Mouse (Mus musculus): ENCODE results near the gene Tns4. TPM values are rescaled to one million over a fixed set of nuclear protein-coding genes. Genes with fewer than 3 reads are reported as not detected.
A peak's percentile ranks its signal among the peaks of the same experiment; 100 is the strongest.

The Tns4 gene
- total RNA-seq, 2 experiments from 2014 or later: not detected

DNA sequence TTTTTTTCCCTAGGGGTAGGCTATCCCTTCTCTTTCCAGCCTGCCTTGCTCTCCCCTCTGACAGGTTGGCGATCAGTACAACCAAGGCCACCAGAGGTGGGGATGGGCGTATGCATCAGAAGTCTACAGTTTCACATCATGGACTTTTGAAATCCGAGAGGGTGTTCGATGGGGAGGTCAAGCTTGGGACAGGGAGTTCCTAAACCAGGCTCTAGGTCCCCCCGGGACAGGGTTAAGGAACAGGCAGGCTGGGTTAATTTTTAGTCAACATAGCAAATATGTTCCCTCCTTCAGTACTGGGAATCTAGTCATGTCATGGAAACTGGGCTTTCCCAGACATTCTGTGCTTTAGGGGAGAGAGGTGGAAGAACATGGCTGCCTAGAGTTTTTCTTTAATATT, 44.8 kb downstream of the Tns4 start:
- DNase-seq: no peak

GRCm38 (mm10) chr11:99043632-99044031, 45.5 kb downstream of the Tns4 start:
- DNase-seq: no peak

GRCm38 (mm10) chr11:99042834-99043431, 46.2 kb downstream of the Tns4 start:
- no peak for DNase-seq

- DNase-seq: no peak
Observed at GRCm38 (mm10) chr11:99041841-99042780, 47.0 kb downstream of the Tns4 start.

DNA sequence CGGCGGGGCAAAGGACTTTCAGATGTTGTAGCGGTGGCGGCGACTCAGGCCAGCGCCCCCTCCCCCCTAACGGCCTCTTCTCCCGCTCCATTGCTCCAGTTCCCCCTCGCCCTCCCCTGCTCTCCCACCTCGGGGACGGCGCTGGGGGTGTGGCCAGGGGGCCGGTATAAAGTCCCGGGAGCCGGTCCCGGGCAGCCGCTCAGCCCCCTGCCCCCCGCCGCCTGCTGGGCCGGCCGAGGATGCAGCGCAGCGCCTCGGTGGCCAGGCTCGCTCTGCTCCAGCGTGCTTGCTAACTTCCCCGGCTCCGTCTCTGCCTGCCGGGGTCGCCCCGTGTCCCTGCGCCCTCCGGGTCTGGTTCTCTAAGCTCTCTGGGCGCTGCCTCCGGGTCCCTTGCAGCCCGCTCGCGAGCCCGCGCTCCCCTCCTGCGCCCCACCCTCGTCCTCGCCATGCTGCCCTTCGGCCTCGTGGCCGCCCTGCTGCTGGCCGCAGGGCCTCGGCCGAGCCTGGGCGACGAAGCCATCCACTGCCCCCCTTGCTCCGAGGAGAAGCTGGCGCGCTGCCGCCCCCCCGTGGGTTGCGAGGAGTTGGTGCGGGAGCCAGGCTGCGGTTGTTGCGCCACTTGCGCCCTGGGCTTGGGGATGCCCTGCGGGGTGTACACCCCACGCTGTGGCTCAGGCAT, 47.9 kb downstream of the Tns4 start, which contains the start of gene Igfbp4:
Gene Igfbp4 (plus strand): TSS at position 194 of the 679 bp plus-strand sequence.
- peak; percentile 35 to 37 for DNase-seq

- DNase-seq: no peak
Observed at GRCm38 (mm10) chr11:99040346-99040974, 48.6 kb downstream of the Tns4 start.

- peak; percentile 77 to 78 for DNase-seq
Observed at GRCm38 (mm10) chr11:99039782-99040181, 49.3 kb downstream of the Tns4 start.

DNA sequence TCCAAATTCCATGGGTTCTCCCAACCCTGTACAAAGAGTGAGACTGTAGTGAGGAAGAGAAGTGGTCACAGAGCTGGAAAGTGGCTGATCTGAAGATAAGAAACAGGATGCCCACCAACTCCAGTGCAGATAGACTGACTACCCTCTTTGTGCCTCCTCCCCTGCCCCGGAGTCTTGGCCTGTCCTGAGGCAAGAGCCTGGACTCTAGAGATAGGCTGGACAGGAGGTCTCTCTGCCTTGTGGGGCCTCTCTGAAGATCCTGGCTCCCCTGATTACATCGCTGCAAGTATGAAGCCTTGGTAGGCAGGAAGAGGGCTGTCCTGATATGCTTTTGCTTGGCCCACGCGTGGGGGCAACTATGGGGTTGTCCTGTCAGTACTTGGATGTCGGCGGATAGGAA, 52.9 kb downstream of the Tns4 start:
- no peak for DNase-seq

DNA sequence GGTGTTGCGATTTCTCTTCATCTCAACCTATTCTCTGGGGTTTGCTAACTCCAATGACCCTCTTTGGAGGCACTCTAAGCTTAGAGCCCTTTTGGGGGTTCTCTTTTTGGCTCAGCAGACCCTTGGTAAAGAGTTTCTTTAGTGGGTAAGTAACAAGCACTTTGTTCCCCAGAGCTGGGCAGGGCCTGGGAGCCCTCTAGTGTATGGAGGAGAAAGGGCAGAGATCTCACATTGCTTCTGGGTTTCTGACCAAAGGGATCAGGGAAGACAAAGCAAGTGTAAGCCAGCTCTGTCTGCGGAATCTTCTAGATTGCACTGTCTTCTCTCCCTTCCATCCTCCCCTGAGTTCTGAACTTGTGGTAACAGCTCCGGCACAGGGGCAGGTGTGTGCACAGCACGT, 53.8 kb downstream of the Tns4 start:
- no peak for DNase-seq

- no peak for DNase-seq
Observed at GRCm38 (mm10) chr11:99026899-99027440, 62.1 kb downstream of the Tns4 start.

GRCm38 (mm10) chr11:99025878-99026277, 63.2 kb downstream of the Tns4 start:
- DNase-seq: no peak

GRCm38 (mm10) chr11:99024468-99025134, 64.5 kb downstream of the Tns4 start:
- DNase-seq: no peak

DNA sequence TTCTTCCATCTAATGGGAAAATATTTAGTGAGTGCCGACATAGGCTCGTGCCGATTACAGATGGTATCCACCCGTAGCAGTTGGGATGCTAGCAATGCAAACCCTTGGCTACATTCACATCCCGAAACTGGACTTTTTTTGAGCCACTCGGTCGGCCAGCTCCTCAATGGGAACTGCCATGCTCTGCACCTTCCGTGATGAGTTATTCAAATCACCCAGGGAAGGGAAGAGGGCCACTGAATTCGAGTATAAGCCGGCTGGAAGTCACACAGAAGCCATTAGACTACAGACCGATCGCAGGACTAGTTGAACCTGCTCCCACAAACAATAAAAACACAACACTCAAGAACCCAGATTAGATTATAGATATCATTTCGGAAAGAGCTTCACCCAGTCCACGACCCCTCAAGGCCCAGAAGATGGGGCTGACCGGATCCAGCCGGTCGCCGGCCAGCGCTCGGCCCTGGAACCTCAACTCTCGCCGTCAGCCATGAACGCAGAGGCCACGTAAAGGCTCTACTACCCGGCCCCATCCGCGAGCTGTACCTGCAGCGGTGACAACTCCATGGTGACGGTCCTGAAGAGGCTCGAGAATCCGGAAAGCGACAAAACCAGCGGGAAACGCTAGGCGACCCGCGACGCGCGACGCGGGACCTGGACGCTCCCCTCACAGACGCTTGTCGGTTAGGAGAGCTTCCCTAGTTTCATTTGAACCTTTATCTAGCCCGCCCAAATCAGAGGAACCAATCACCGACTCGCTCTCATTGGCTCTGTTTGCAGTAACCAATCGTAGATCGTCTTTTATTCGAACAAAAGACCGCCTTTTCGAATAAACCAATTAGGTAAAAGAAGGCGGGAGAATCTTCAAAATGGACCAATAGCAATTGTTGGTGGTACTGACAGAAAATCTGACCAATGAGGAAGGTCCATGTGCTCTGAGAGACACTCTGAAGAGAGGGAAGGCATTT, 65.3 kb downstream of the Tns4 start, which contains the start of gene Top2a:
Gene Top2a (minus strand): TSS at position 690 of the 968 bp plus-strand sequence.
- peak; percentile 89 to 96 for DNase-seq

DNA sequence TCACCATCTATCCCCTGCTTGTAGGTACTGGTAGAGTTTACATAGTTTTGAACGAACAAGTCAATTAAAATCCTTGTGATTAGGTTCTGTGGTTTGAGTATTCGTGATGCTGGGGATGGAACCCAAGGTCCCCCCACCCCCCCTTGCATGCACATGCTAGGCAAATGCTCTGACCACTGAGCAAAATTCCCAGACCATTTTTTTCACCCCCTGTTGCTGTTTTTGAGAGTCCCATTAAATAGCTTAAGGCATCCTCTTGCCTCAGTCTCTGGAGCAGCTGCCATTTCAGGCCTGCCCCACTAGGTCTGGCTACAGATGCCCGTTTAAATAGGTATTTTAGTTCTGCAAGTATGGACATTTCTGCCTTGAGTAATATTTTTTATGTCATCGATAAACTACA, 66.0 kb downstream of the Tns4 start:
- no peak for DNase-seq

DNA sequence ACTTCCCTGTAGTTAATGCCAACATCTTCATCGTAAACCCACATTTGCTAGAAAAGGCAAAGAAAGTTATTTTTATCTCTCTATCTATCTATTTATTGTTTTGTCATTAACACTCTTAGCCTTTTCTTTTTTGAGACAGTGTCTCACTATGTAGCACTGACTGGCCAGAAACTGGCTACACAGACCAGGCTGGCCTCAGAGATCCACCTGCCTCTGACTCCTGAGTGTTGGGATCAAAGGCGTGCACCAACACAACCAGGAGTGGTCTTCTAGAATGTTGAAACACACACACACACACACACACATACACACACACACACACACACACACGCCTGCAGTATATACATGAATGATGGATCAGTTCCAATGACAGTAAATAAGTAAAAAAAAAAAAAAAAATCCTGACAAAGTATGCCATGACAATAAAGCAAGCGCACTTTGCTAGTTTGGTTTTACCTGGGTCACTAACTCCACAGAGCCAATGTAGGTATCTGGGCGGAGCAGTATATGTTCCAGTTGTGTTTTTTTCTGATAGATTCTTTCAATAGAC, 66.6 kb downstream of the Tns4 start:
- no peak for DNase-seq

- no peak for DNase-seq
Observed at GRCm38 (mm10) chr11:99019844-99020243, 69.3 kb downstream of the Tns4 start.
